Mouse (Mus musculus) embryonic facial prominence, embryonic 13.5 days (tissue): ENCODE results near the gene Hadh. TPM values are rescaled to one million over a fixed set of nuclear protein-coding genes. Genes with fewer than 3 reads are reported as not detected.

Source experiments
- ATAC-seq: fragments of 200-750 bp; cut with Nextera tagmentation; 2 replicates; pipeline ENCODE4 v1.8.0; 2017; ENCODE audit warnings: low read depth; ENCODE audit not compliant: insufficient number of reproducible peaks, insufficient read depth, low FRiP score, low TSS enrichment
- H3K27ac ChIP-seq: fragments of 300-500 bp; sonication (generic); 2 replicates; pipeline ENCODE4 v1.5.1; 2015; ENCODE audit warnings: moderate library complexity, mild to moderate bottlenecking, inconsistent platforms
- H3K27me3 ChIP-seq: fragments of 300-500 bp; sonication (generic); 2 replicates; pipeline ENCODE4 v1.6.1; 2015; ENCODE audit warnings: mild to moderate bottlenecking, inconsistent platforms
- H3K36me3 ChIP-seq: fragments of 300-500 bp; sonication (generic); 2 replicates; pipeline ENCODE4 v1.6.1; 2015; ENCODE audit warnings: mild to moderate bottlenecking, inconsistent platforms
- H3K4me1 ChIP-seq: fragments of 300-500 bp; sonication (generic); 2 replicates; pipeline ENCODE4 v1.6.1; 2015; ENCODE audit warnings: inconsistent platforms
- H3K4me2 ChIP-seq: fragments of 300-500 bp; sonication (generic); 2 replicates; pipeline ENCODE4 v1.6.1; 2015; ENCODE audit warnings: moderate library complexity, mild to moderate bottlenecking, inconsistent platforms
- H3K4me3 ChIP-seq: fragments of 300-500 bp; sonication (generic); 2 replicates; pipeline ENCODE4 v1.5.1; 2015; ENCODE audit warnings: mild to moderate bottlenecking, inconsistent platforms
- H3K9ac ChIP-seq: fragments of 300-500 bp; sonication (generic); 2 replicates; pipeline ENCODE4 v1.6.1; 2015; ENCODE audit warnings: mild to moderate bottlenecking, inconsistent platforms
- H3K9me3 ChIP-seq: fragments of 300-500 bp; sonication (generic); 2 replicates; pipeline ENCODE4 v1.6.1; 2016; ENCODE audit warnings: inconsistent platforms
- WGBS: fragments of 180-500 bp; shearing (Covaris S2); methylation state at CpG from one replicate; pipeline ENCODE4 v1.1.7; 2015; ENCODE audit warnings: mixed read lengths; 5-methylcytosine and 5-hydroxymethylcytosine counted together
- polyA plus RNA-seq: library from polyadenylated mRNA; unstranded; fragments of >200 nt; fragmentation: Nextera tagmentation; extraction: Ambion mirVana; gene quantifications from 2 replicates; pipeline ENCODE4 v1.2.1, GENCODE M21; 2015

Hadh gene
- polyA plus RNA-seq, 1 experiment from 2014 or later = 106 TPM

GRCm38 (mm10) chr3:131299908-131300307 lies 28.0 kb upstream of the Hadh start:
- ATAC-seq = no peak
- WGBS = 9% methylated on average over 6 of the region's 6 CpGs
- no peak overlapping the region for H3K4me3 ChIP-seq
- H3K27me3 ChIP-seq = no peaks in the 10 kb centered on the region
- no peaks in the 10 kb centered on the region for H3K36me3 ChIP-seq
- H3K9ac ChIP-seq = no peak overlapping the region
- peaks cover 18% of the 10 kb centered on the region for H3K4me1 ChIP-seq
- no peak overlapping the region for H3K27ac ChIP-seq
- H3K9me3 ChIP-seq = no peaks in the 10 kb centered on the region
- no peak overlapping the region for H3K4me2 ChIP-seq

GRCm38 (mm10) chr3:131299078-131299477 lies 27.2 kb upstream of the Hadh start:
- Histone ChIP-seq H3K27ac (no peak overlapping the region), H3K9ac (no peak overlapping the region), H3K4me2 (no peak overlapping the region), H3K4me3 (no peak overlapping the region), H3K9me3 (no peaks in the 10 kb centered on the region), H3K27me3 (no peaks in the 10 kb centered on the region), H3K36me3 (no peaks in the 10 kb centered on the region), H3K4me1 (peaks cover 18% of the 10 kb centered on the region)
- ATAC-seq = no peak
- WGBS = 84% methylated on average over 9 of the region's 9 CpGs

DNA sequence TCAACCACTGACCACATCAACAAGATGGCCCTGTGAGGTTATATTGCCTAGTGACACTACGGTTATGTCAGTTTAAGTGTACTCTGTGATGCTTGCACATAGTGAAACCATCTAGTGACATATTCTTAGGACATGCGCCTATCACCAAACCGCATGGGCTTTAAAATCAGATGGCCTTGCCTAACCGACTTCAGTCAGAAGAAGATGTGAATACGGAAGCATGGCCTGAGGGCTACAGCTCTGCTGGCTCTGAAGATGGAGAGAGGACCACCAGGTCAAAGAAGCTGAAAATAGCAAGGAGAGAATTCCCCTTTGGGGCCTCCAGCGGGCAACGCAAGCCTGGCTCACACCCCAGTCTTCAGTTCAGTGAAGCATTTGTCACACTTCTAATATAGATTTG lies 25.0 kb upstream of the Hadh start:
- 84% methylated on average over 7 of the region's 7 CpGs for WGBS
- no peaks in the 10 kb centered on the region for H3K27me3 ChIP-seq
- no peak overlapping the region for H3K4me3 ChIP-seq
- no peak overlapping the region for H3K27ac ChIP-seq
- H3K4me2 ChIP-seq = no peak overlapping the region
- no peak overlapping the region for H3K9ac ChIP-seq
- H3K4me1 ChIP-seq = peaks cover 13% of the 10 kb centered on the region
- no peaks in the 10 kb centered on the region for H3K36me3 ChIP-seq
- no peak for ATAC-seq
- no peaks in the 10 kb centered on the region for H3K9me3 ChIP-seq

- 77% methylated on average over 12 of the region's 12 CpGs for WGBS
- Histone ChIP-seq H3K4me2 (no peak overlapping the region), H3K9ac (no peak overlapping the region), H3K4me3 (no peak overlapping the region), H3K36me3 (no peaks in the 10 kb centered on the region), H3K9me3 (no peaks in the 10 kb centered on the region), H3K4me1 (peaks cover 13% of the 10 kb centered on the region), H3K27me3 (no peaks in the 10 kb centered on the region), H3K27ac (no peak overlapping the region)
- no peak for ATAC-seq
Measured at GRCm38 (mm10) chr3:131295513-131296200, 23.8 kb upstream of the Hadh start.

DNA sequence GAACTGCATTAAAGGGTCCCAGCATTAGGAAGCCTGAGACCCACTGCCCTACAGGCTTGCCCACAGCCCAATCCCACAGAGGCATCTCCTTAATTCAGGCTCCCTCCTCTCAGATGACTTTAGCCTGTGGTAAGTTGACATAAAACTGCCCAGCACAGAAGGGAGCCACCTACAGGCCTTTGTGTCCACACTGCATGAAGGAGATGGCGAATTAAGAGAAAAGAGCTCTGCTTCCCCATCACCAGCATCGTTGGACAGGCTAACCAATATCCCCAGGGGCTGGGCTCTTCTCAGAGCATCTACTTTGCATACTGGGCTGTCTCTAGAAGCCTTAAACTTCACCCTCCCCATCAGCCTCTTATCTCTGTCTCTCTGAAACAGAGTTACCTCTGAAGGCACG lies 22.6 kb upstream of the Hadh start:
- Histone ChIP-seq H3K9me3 (no peaks in the 10 kb centered on the region), H3K27ac (no peak overlapping the region), H3K27me3 (no peaks in the 10 kb centered on the region), H3K4me3 (no peak overlapping the region), H3K9ac (no peak overlapping the region), H3K4me1 (peaks cover 13% of the 10 kb centered on the region), H3K36me3 (no peaks in the 10 kb centered on the region), H3K4me2 (no peak overlapping the region)
- whole genome bisulfite sequencing = 57% methylated on average over 3 of the region's 3 CpGs
- no peak for ATAC-seq

GRCm38 (mm10) chr3:131292959-131293358 lies 21.1 kb upstream of the Hadh start:
- no peak overlapping the region for H3K4me2 ChIP-seq
- H3K4me1 ChIP-seq = peaks cover 7% of the 10 kb centered on the region
- WGBS = 66% methylated on average over 3 of the region's 3 CpGs
- no peak overlapping the region for H3K27ac ChIP-seq
- no peaks in the 10 kb centered on the region for H3K9me3 ChIP-seq
- no peaks in the 10 kb centered on the region for H3K36me3 ChIP-seq
- H3K9ac ChIP-seq = no peak overlapping the region
- no peak overlapping the region for H3K4me3 ChIP-seq
- no peak for ATAC-seq
- no peaks in the 10 kb centered on the region for H3K27me3 ChIP-seq

DNA sequence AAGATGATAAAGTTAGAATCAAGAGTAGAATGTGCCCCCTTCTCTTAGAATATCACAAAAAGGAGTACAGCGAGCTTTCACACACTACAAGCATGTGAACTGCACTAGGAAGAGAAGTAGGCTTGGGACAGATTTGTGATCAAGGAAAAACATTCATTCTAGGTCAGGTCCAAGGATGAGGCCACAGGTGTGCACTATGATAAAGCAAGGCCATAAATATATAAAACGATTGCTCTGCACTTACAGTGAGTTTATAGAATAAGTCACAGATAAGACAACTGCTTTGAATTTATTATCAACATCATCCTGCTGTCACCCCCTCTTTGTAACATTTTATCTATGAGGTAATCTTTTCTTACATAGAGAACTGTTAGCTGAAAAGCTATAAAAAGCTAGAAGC lies 20.4 kb upstream of the Hadh start:
- H3K27me3 ChIP-seq = no peaks in the 10 kb centered on the region

GRCm38 (mm10) chr3:131291890-131292289 lies 20.0 kb upstream of the Hadh start:
- Histone ChIP-seq H3K4me1 (no peaks in the 10 kb centered on the region), H3K27ac (no peak overlapping the region), H3K36me3 (no peaks in the 10 kb centered on the region), H3K27me3 (no peaks in the 10 kb centered on the region), H3K4me2 (no peak overlapping the region), H3K9me3 (no peaks in the 10 kb centered on the region), H3K9ac (no peak overlapping the region), H3K4me3 (no peak overlapping the region)
- no peak for ATAC-seq
- WGBS = 83% methylated on average over 4 of the region's 4 CpGs

More for the DNA sequence above, 20.4 kb upstream of the Hadh start:
- WGBS = 93% methylated on average over 2 of the region's 2 CpGs
- H3K9ac ChIP-seq = no peak overlapping the region
- no peak overlapping the region for H3K4me3 ChIP-seq
- H3K27ac ChIP-seq = no peak overlapping the region
- H3K9me3 ChIP-seq = no peaks in the 10 kb centered on the region
- no peaks in the 10 kb centered on the region for H3K36me3 ChIP-seq
- peaks cover 1% of the 10 kb centered on the region; the same call in 1 of the 2 replicates for H3K4me1 ChIP-seq
- H3K4me2 ChIP-seq = no peak overlapping the region
- no peak for ATAC-seq

- no peak for ATAC-seq
- Histone ChIP-seq H3K4me1 (peaks cover 27% of the 10 kb centered on the region), H3K27ac (no peak overlapping the region), H3K9ac (no peak overlapping the region), H3K9me3 (no peaks in the 10 kb centered on the region), H3K4me2 (no peak overlapping the region), H3K4me3 (no peak overlapping the region), H3K36me3 (no peaks in the 10 kb centered on the region), H3K27me3 (no peaks in the 10 kb centered on the region)
- WGBS = 87% methylated on average over 4 of the region's 4 CpGs
Measured at GRCm38 (mm10) chr3:131274151-131274550, 2.2 kb upstream of the Hadh start.

- Histone ChIP-seq H3K4me2 (peak overlapping the region; percentile 70), H3K36me3 (no peaks in the 10 kb centered on the region), H3K27ac (peak overlapping the region; percentile 80), H3K4me3 (peak overlapping the region; percentile 63), H3K9ac (peak overlapping the region; percentile 78), H3K9me3 (no peaks in the 10 kb centered on the region), H3K4me1 (peaks cover 35% of the 10 kb centered on the region), H3K27me3 (no peaks in the 10 kb centered on the region)
- 23% methylated on average over 10 of the region's 10 CpGs for WGBS
- ATAC-seq = 0 out of 2 replicates have a peak, but pooled peaks have one; percentile 33
Measured at GRCm38 (mm10) chr3:131272374-131273100, 636 bp upstream of the Hadh start.

GRCm38 (mm10) chr3:131271157-131271556 lies 744 bp downstream of the Hadh start:
- peak overlapping the region; percentile 63 for H3K4me3 ChIP-seq
- no peak for ATAC-seq
- no peaks in the 10 kb centered on the region for H3K9me3 ChIP-seq
- H3K4me2 ChIP-seq = peak overlapping the region; percentile 70
- WGBS = 8% methylated on average over 8 of the region's 8 CpGs
- peak overlapping the region; percentile 80; the same call in 1 of the 2 replicates for H3K27ac ChIP-seq
- H3K27me3 ChIP-seq = no peaks in the 10 kb centered on the region
- peaks cover 6% of the 10 kb centered on the region; the same call in 1 of the 2 replicates for H3K36me3 ChIP-seq
- peak overlapping the region; percentile 78 for H3K9ac ChIP-seq
- peaks cover 35% of the 10 kb centered on the region for H3K4me1 ChIP-seq

- peak overlapping the region; percentile 70 for H3K4me2 ChIP-seq
- no peaks in the 10 kb centered on the region for H3K9me3 ChIP-seq
- peak overlapping the region; percentile 78 for H3K9ac ChIP-seq
- peaks cover 35% of the 10 kb centered on the region for H3K4me1 ChIP-seq
- no peaks in the 10 kb centered on the region for H3K27me3 ChIP-seq
- H3K4me3 ChIP-seq = peak overlapping the region; percentile 63
- H3K36me3 ChIP-seq = peaks cover 8% of the 10 kb centered on the region; the same call in 1 of the 2 replicates
- WGBS = 45% methylated on average over 6 of the region's 6 CpGs
- H3K27ac ChIP-seq = no peak overlapping the region
- no peak for ATAC-seq
Measured at GRCm38 (mm10) chr3:131270381-131270780, 1.5 kb downstream of the Hadh start.
